Mouse (Mus musculus): ENCODE measurements around the gene St7. TPM values are rescaled to one million over a fixed set of nuclear protein-coding genes. Genes with fewer than 3 reads are reported as not detected.

Gene St7
- polyA plus RNA-seq, 1 experiment: 8.4 TPM

DNA sequence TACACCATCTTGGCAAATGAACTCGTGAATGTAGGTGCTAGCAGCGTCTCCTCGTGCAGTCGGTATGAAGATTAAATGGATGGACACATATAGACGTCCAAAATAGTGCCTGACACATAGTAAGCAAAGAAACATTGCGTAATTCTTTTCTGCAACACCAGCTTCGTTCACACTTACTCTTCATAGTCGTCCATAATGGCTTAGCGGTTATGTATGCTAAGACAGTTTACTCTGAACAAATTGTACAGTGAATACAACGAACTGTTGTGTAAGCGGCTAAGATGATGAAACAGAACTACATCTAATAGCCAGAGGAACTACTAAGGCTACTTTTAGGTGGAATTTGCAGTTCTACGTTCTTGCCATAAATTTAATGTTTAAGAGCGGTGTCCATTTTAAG is 55.0 kb downstream of the St7 start:
- Histone ChIP-seq H3K27me3 (ENCODE audit: control insufficient read depth, insufficient read depth, insufficient read length) (no peaks in the 10 kb centered on the region), H3K4me2 (ENCODE audit: low read depth) (no peak overlapping the region), H3K4me3 (no peak overlapping the region), H3ac (ENCODE audit: control insufficient read depth, insufficient read length) (no peak overlapping the region), H3K79me2 (ENCODE audit: control insufficient read depth, insufficient read depth) (no peaks in the 10 kb centered on the region), H3K36me3 (ENCODE audit: control insufficient read depth, insufficient read depth) (no peaks in the 10 kb centered on the region)
- TF ChIP-seq MAX (IDR thresholded peaks at IDR 0.05; ENCODE audit: low read depth) (no peak), MYOD1 (IDR thresholded peaks at IDR 0.05; ENCODE audit: control insufficient read depth in 1 of 3, insufficient read length in 2 of 3, low read depth in 2 of 3) (no peak), TCF12 (IDR thresholded peaks at IDR 0.05; ENCODE audit: insufficient read depth, poor library complexity, severe bottlenecking) (no peak), REST (IDR thresholded peaks at IDR 0.05; ENCODE audit: insufficient read depth, insufficient read length) (no peak), MYOG (IDR thresholded peaks at IDR 0.05; ENCODE audit: control insufficient read depth in 1 of 3, insufficient read depth in 1 of 3, insufficient read length in 2 of 3, low read depth in 2 of 3) (no peak), E2F4 (IDR thresholded peaks at IDR 0.05; ENCODE audit: insufficient read depth) (no peak), POLR2A (IDR thresholded peaks at IDR 0.05; ENCODE audit: insufficient read length, low read depth) (no peak), CEBPB (IDR thresholded peaks at IDR 0.05; ENCODE audit: insufficient read depth, poor library complexity, severe bottlenecking) (no peak), TCF3 (IDR thresholded peaks at IDR 0.05; ENCODE audit: insufficient read length, low read depth) (no peak), POLR2AphosphoS2 (IDR thresholded peaks at IDR 0.05; ENCODE audit: insufficient read length, low read depth) (no peak), SRF (IDR thresholded peaks at IDR 0.05; ENCODE audit: control insufficient read depth, insufficient read length, low read depth) (no peak), USF1 (IDR thresholded peaks at IDR 0.05; ENCODE audit: low read depth) (no peak)

DNA sequence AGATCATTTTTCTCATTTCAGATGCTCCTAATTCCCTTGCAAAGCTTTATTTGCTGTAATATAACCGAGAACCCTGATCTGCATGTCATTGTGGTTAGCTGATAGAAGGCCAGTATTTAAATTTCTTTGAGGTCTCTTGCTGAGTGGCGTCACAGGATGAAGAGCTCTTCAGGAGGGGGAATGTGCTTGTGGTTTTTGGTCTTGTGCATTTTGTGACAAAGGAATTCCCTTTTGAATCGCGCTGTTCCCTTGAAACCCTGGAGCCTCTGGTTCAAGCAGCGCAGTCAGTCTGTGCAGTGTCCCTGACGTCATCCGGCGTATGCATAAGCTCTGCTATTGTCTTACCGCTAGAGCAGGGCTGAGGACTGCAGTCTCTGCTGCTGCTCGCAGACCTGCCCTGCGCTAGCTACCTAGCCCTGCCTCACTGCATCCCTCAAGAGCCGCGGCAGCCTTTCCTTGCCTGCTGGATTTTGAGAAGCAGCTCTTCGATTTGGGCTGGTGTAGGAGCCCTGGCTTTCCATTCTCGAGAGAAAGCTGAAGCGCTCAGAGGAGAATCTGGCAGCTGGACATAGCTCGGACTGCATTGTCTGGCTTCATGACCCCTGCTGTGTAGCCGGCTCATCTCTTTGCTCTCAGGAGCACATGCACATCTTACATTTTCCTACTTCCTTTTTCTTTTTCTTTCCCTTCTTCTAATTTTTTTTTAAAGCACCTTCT is 56.3 kb downstream of the St7 start:
- no peaks in the 10 kb centered on the region for H3K79me2 ChIP-seq (ENCODE audit: control insufficient read depth, insufficient read depth)
- H3K4me2 ChIP-seq (ENCODE audit: low read depth): peak overlapping the region; percentile 86
- peak overlapping the region; percentile 13 for H3K4me3 ChIP-seq
- no peak overlapping the region for H3ac ChIP-seq (ENCODE audit: control insufficient read depth, insufficient read length)
- H3K27me3 ChIP-seq (ENCODE audit: control insufficient read depth, insufficient read depth, insufficient read length): no peaks in the 10 kb centered on the region
- H3K36me3 ChIP-seq (ENCODE audit: control insufficient read depth, insufficient read depth): no peaks in the 10 kb centered on the region
- TF ChIP-seq E2F4 (IDR thresholded peaks at IDR 0.05; ENCODE audit: insufficient read depth) (no peak), CEBPB (IDR thresholded peaks at IDR 0.05; ENCODE audit: insufficient read depth, poor library complexity, severe bottlenecking) (no peak), SRF (IDR thresholded peaks at IDR 0.05; ENCODE audit: control insufficient read depth, insufficient read length, low read depth) (no peak), POLR2AphosphoS2 (IDR thresholded peaks at IDR 0.05; ENCODE audit: insufficient read length, low read depth) (no peak), REST (IDR thresholded peaks at IDR 0.05; ENCODE audit: insufficient read depth, insufficient read length) (no peak), POLR2A (IDR thresholded peaks at IDR 0.05; ENCODE audit: insufficient read length, low read depth) (peak; percentile 57), MAX (IDR thresholded peaks at IDR 0.05; ENCODE audit: low read depth) (no peak), USF1 (IDR thresholded peaks at IDR 0.05; ENCODE audit: low read depth) (no peak)

DNA sequence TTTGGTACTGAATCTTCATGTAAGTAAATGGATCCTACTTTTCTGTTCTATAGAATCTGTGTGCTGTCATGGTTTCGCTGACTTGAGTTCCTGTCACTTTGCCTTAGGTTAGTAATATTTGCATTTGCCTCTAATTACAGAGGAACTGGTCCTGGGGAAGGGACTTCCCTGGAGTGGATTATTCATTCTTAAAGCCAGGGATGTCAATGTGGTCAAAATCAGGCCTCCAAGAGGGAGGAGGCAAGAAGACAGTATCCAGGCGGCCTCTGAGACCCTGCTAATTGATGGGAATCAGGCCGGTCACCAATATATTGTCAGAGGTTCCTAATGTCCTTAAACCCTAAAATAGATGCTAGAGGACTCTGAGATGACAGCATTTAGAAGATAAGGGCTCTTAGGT is 56.9 kb downstream of the St7 start:
- H3ac ChIP-seq (ENCODE audit: control insufficient read depth, insufficient read length): no peak overlapping the region
- no peaks in the 10 kb centered on the region for H3K79me2 ChIP-seq (ENCODE audit: control insufficient read depth, insufficient read depth)
- H3K36me3 ChIP-seq (ENCODE audit: control insufficient read depth, insufficient read depth): no peaks in the 10 kb centered on the region
- no peak for TF ChIP-seq USF1 (IDR thresholded peaks at IDR 0.05; ENCODE audit: low read depth)
- TF ChIP-seq E2F4 (IDR thresholded peaks at IDR 0.05; ENCODE audit: insufficient read depth): no peak
- no peak for TF ChIP-seq SRF (IDR thresholded peaks at IDR 0.05; ENCODE audit: control insufficient read depth, insufficient read length, low read depth)
- no peak for TF ChIP-seq MYOD1 (IDR thresholded peaks at IDR 0.05; ENCODE audit: control insufficient read depth in 1 of 3, insufficient read length in 2 of 3, low read depth in 2 of 3)
- TF ChIP-seq TCF12 (IDR thresholded peaks at IDR 0.05; ENCODE audit: insufficient read depth, poor library complexity, severe bottlenecking): no peak
- no peak for TF ChIP-seq MAX (IDR thresholded peaks at IDR 0.05; ENCODE audit: low read depth)
- no peak for TF ChIP-seq REST (IDR thresholded peaks at IDR 0.05; ENCODE audit: insufficient read depth, insufficient read length)
- peak overlapping the region; percentile 86 for H3K4me2 ChIP-seq (ENCODE audit: low read depth)
- H3K4me3 ChIP-seq: peak overlapping the region; percentile 13
- H3K27me3 ChIP-seq (ENCODE audit: control insufficient read depth, insufficient read depth, insufficient read length): no peaks in the 10 kb centered on the region

DNA sequence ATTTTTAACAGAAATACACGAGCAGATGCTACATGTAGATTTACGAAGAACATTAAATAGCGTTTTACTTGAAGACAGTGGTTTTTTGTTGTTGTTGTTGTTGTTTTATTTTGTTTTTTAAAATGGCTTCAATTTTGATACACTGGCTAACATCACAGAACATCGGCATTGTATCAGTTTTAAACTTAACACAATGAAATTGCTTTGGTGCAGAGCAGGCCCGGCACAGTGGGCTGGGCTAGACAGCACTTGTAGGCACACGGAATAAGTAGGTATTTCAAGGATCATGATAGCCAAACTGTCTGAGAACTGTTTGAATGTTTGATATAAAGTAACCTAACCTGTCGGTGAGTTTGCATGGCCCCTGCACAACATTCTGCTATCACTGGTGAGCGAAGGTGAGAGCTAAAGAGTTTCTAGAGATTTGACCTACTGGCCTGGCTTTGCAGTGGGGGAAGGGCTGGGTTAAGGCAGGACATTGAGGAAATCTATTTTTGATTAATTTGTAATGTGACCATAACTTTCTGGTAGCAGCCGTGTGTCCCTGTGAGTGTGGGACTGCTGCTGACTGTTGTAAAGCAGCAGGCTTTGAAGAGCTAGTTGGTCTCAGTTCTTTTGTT is 57.4 kb downstream of the St7 start:
- no peaks in the 10 kb centered on the region for H3K36me3 ChIP-seq (ENCODE audit: control insufficient read depth, insufficient read depth)
- no peak overlapping the region for H3ac ChIP-seq (ENCODE audit: control insufficient read depth, insufficient read length)
- H3K4me3 ChIP-seq: no peak overlapping the region
- H3K4me2 ChIP-seq (ENCODE audit: low read depth): peak overlapping the region; percentile 86
- no peaks in the 10 kb centered on the region for H3K79me2 ChIP-seq (ENCODE audit: control insufficient read depth, insufficient read depth)
- no peak for TF ChIP-seq MYOD1 (IDR thresholded peaks at IDR 0.05; ENCODE audit: control insufficient read depth in 1 of 3, insufficient read length in 2 of 3, low read depth in 2 of 3)
- TF ChIP-seq TCF3 (IDR thresholded peaks at IDR 0.05; ENCODE audit: insufficient read length, low read depth): no peak
- no peak for TF ChIP-seq E2F4 (IDR thresholded peaks at IDR 0.05; ENCODE audit: insufficient read depth)
- TF ChIP-seq REST (IDR thresholded peaks at IDR 0.05; ENCODE audit: insufficient read depth, insufficient read length): no peak
- no peak for TF ChIP-seq POLR2A (IDR thresholded peaks at IDR 0.05; ENCODE audit: insufficient read length, low read depth)
- no peak for TF ChIP-seq MYOG (IDR thresholded peaks at IDR 0.05; ENCODE audit: control insufficient read depth in 1 of 3, insufficient read depth in 1 of 3, insufficient read length in 2 of 3, low read depth in 2 of 3)
- no peak for TF ChIP-seq CEBPB (IDR thresholded peaks at IDR 0.05; ENCODE audit: insufficient read depth, poor library complexity, severe bottlenecking)
- no peak for TF ChIP-seq SRF (IDR thresholded peaks at IDR 0.05; ENCODE audit: control insufficient read depth, insufficient read length, low read depth)
- no peak for TF ChIP-seq MAX (IDR thresholded peaks at IDR 0.05; ENCODE audit: low read depth)
- no peak for TF ChIP-seq TCF12 (IDR thresholded peaks at IDR 0.05; ENCODE audit: insufficient read depth, poor library complexity, severe bottlenecking)
- no peak for TF ChIP-seq USF1 (IDR thresholded peaks at IDR 0.05; ENCODE audit: low read depth)
- no peaks in the 10 kb centered on the region for H3K27me3 ChIP-seq (ENCODE audit: control insufficient read depth, insufficient read depth, insufficient read length)
